Mouse (Mus musculus): ENCODE results near the gene Ebf3. TPM values are rescaled to one million over a fixed set of nuclear protein-coding genes. Genes with fewer than 3 reads are reported as not detected.

The Ebf3 gene
- total RNA-seq, 2 experiments from 2014 or later, result 19.8 to 20.0 TPM

GRCm38 (mm10) chr7:137220436-137220835 is 93.8 kb downstream of the Ebf3 start:
- intact Hi-C loops (cut with DNase I), result no loop called here
- no peak for DNase-seq

GRCm38 (mm10) chr7:137218706-137219105 is 95.5 kb downstream of the Ebf3 start:
- intact Hi-C loops (cut with DNase I), result no loop called here
- no peak for DNase-seq

- DNase-seq, result no peak
- intact Hi-C loops (cut with DNase I), result no loop called here
Observed at GRCm38 (mm10) chr7:137213444-137213843, 100.8 kb downstream of the Ebf3 start.

GRCm38 (mm10) chr7:137211332-137211731 is 102.9 kb downstream of the Ebf3 start:
- no peak for DNase-seq
- intact Hi-C loops (cut with DNase I), result no loop called here

- intact Hi-C loops (cut with DNase I), result no loop called here
- no peak for DNase-seq
Observed at GRCm38 (mm10) chr7:137209688-137210345, 104.4 kb downstream of the Ebf3 start.

- intact Hi-C loops (cut with DNase I), result no loop called here
- no peak for DNase-seq
Observed at GRCm38 (mm10) chr7:137208556-137208955, 105.7 kb downstream of the Ebf3 start.

- no peak for DNase-seq
- intact Hi-C loops (cut with DNase I), result no loop called here
Observed at GRCm38 (mm10) chr7:137206770-137207285, 107.4 kb downstream of the Ebf3 start.

GRCm38 (mm10) chr7:137199533-137199932 is 114.7 kb downstream of the Ebf3 start:
- DNase-seq, result no peak
- intact Hi-C loops (cut with DNase I), result no loop called here

- no peak for DNase-seq
- intact Hi-C loops (cut with DNase I), result no loop called here
Observed at GRCm38 (mm10) chr7:137198921-137199320, 115.3 kb downstream of the Ebf3 start.

- intact Hi-C loops (cut with DNase I), result no loop called here
- peak; percentile 17 to 24 for DNase-seq
Observed at GRCm38 (mm10) chr7:137197118-137198030, 116.9 kb downstream of the Ebf3 start.

- intact Hi-C loops (cut with DNase I), result no loop called here
- DNase-seq, result no peak
Observed at GRCm38 (mm10) chr7:137196536-137196935, 117.7 kb downstream of the Ebf3 start.

- no peak for DNase-seq
- intact Hi-C loops (cut with DNase I), result no loop called here
Observed at GRCm38 (mm10) chr7:137192776-137193278, 121.4 kb downstream of the Ebf3 start.

GRCm38 (mm10) chr7:137191889-137192288 is 122.4 kb downstream of the Ebf3 start:
- DNase-seq, result no peak
- intact Hi-C loops (cut with DNase I), result no loop called here

GRCm38 (mm10) chr7:137172278-137172677 is 142.0 kb downstream of the Ebf3 start:
- no peak for DNase-seq
- intact Hi-C loops (cut with DNase I), result no loop called here

- peak; percentile 8 to 10 for DNase-seq
- intact Hi-C loops (cut with DNase I), result no loop called here
Observed at GRCm38 (mm10) chr7:137159086-137159485, 155.2 kb downstream of the Ebf3 start.

GRCm38 (mm10) chr7:137154623-137155022 is 159.6 kb downstream of the Ebf3 start:
- no peak for DNase-seq
- intact Hi-C loops (cut with DNase I), result no loop called here

- no peak for DNase-seq
- intact Hi-C loops (cut with DNase I), result no loop called here
Observed at GRCm38 (mm10) chr7:137151854-137152253, 162.4 kb downstream of the Ebf3 start.

- no peak for DNase-seq
- intact Hi-C loops (cut with DNase I), result no loop called here
Observed at GRCm38 (mm10) chr7:137147101-137147500, 167.1 kb downstream of the Ebf3 start.
